Mouse (Mus musculus) megakaryocyte, embryonic 14.5 days (primary cell): Measurements from ENCODE around the gene Asic2. TPM values are rescaled to one million over a fixed set of nuclear protein-coding genes. Genes with fewer than 3 reads are reported as not detected.

ENCODE experiments used
- H3K27me3 ChIP-seq: replicated peaks from 2 replicates; pipeline ENCODE3; 2012; ENCODE audit warnings: inconsistent platforms
- H3K36me3 ChIP-seq: replicated peaks from 2 replicates; pipeline ENCODE3; 2012; ENCODE audit warnings: low read length, inconsistent platforms, mixed read lengths
- H3K4me1 ChIP-seq: 2 replicates; pipeline ENCODE4 v1.6.1; 2012; ENCODE audit warnings: inconsistent platforms
- H3K4me3 ChIP-seq: replicated peaks from 2 replicates; pipeline ENCODE3; 2012; ENCODE audit warnings: moderate library complexity, mild to moderate bottlenecking, inconsistent platforms
- H3K9me3 ChIP-seq: 2 replicates; pipeline ENCODE4 v1.6.1; 2012; ENCODE audit warnings: inconsistent platforms
- FLI1 ChIP-seq: IDR thresholded peaks from 2 replicates; pipeline ENCODE4 v1.6.1; 2012; ENCODE audit warnings: low read length, inconsistent platforms, mixed read lengths
- GATA1 ChIP-seq: IDR thresholded peaks from 3 replicates; pipeline ENCODE4 v1.6.1; 2012; ENCODE audit warnings: mixed read lengths, low read length, inconsistent platforms, borderline replicate concordance
- polyA plus RNA-seq: library from polyadenylated mRNA; stranded (reverse); fragments of >175 nt; gene quantifications from 2 replicates; pipeline ENCODE4 v1.2.3, GENCODE M21; 2012; ENCODE audit warnings: low replicate concordance; ENCODE audit not compliant: insufficient read depth

Gene Asic2
- polyA plus RNA-seq, 1 experiment, result 0.04 TPM

- no peak overlapping the region for H3K4me3 ChIP-seq
- H3K9me3 ChIP-seq, result no peaks in the 10 kb centered on the region
- no peaks in the 10 kb centered on the region for H3K4me1 ChIP-seq
- TF ChIP-seq FLI1 (no peak), GATA1 (no peak)
- no peaks in the 10 kb centered on the region for H3K27me3 ChIP-seq
- H3K36me3 ChIP-seq, result no peaks in the 10 kb centered on the region
Observed at GRCm38 (mm10) chr11:81080076-81080805, 888.0 kb downstream of the Asic2 start.

GRCm38 (mm10) chr11:81079237-81079636 is 889.0 kb downstream of the Asic2 start:
- H3K9me3 ChIP-seq, result no peaks in the 10 kb centered on the region
- H3K36me3 ChIP-seq, result no peaks in the 10 kb centered on the region
- H3K27me3 ChIP-seq, result no peaks in the 10 kb centered on the region
- TF ChIP-seq FLI1 (no peak), GATA1 (no peak)
- H3K4me1 ChIP-seq, result no peaks in the 10 kb centered on the region
- no peak overlapping the region for H3K4me3 ChIP-seq

- Histone ChIP-seq H3K27me3 (no peaks in the 10 kb centered on the region), H3K36me3 (no peaks in the 10 kb centered on the region), H3K9me3 (peaks cover 5% of the 10 kb centered on the region; the same call in 1 of the 2 replicates), H3K4me1 (no peaks in the 10 kb centered on the region), H3K4me3 (no peak overlapping the region)
- TF ChIP-seq GATA1 (no peak), FLI1 (no peak)
Observed at GRCm38 (mm10) chr11:81071836-81072235, 896.4 kb downstream of the Asic2 start.

- Histone ChIP-seq H3K4me3 (no peak overlapping the region), H3K9me3 (peaks cover 14% of the 10 kb centered on the region), H3K36me3 (no peaks in the 10 kb centered on the region), H3K27me3 (no peaks in the 10 kb centered on the region), H3K4me1 (no peaks in the 10 kb centered on the region)
- TF ChIP-seq GATA1, result no peak
- no peak for TF ChIP-seq FLI1
Observed at GRCm38 (mm10) chr11:81065386-81065785, 902.9 kb downstream of the Asic2 start.

- Histone ChIP-seq H3K4me1 (no peaks in the 10 kb centered on the region), H3K4me3 (no peak overlapping the region), H3K9me3 (peaks cover 14% of the 10 kb centered on the region), H3K36me3 (no peaks in the 10 kb centered on the region), H3K27me3 (no peaks in the 10 kb centered on the region)
- TF ChIP-seq FLI1 (no peak), GATA1 (no peak)
Observed at GRCm38 (mm10) chr11:81064006-81064405, 904.3 kb downstream of the Asic2 start.

GRCm38 (mm10) chr11:81060077-81060476 is 908.2 kb downstream of the Asic2 start:
- Histone ChIP-seq H3K4me3 (no peak overlapping the region), H3K27me3 (no peaks in the 10 kb centered on the region), H3K36me3 (no peaks in the 10 kb centered on the region), H3K4me1 (no peaks in the 10 kb centered on the region), H3K9me3 (peaks cover 3% of the 10 kb centered on the region; the same call in 1 of the 2 replicates)
- TF ChIP-seq FLI1 (no peak), GATA1 (no peak)

GRCm38 (mm10) chr11:81059546-81059945 is 908.7 kb downstream of the Asic2 start:
- Histone ChIP-seq H3K36me3 (no peaks in the 10 kb centered on the region), H3K4me3 (no peak overlapping the region), H3K9me3 (no peaks in the 10 kb centered on the region), H3K27me3 (no peaks in the 10 kb centered on the region), H3K4me1 (no peaks in the 10 kb centered on the region)
- TF ChIP-seq GATA1 (no peak), FLI1 (no peak)

GRCm38 (mm10) chr11:81057506-81057905 is 910.8 kb downstream of the Asic2 start:
- Histone ChIP-seq H3K36me3 (no peaks in the 10 kb centered on the region), H3K9me3 (no peaks in the 10 kb centered on the region), H3K4me3 (no peak overlapping the region), H3K27me3 (no peaks in the 10 kb centered on the region), H3K4me1 (no peaks in the 10 kb centered on the region)
- TF ChIP-seq FLI1, result no peak
- TF ChIP-seq GATA1, result no peak

GRCm38 (mm10) chr11:81056776-81057175 is 911.5 kb downstream of the Asic2 start:
- no peak overlapping the region for H3K4me3 ChIP-seq
- H3K27me3 ChIP-seq, result no peaks in the 10 kb centered on the region
- no peaks in the 10 kb centered on the region for H3K36me3 ChIP-seq
- H3K9me3 ChIP-seq, result no peaks in the 10 kb centered on the region
- no peaks in the 10 kb centered on the region for H3K4me1 ChIP-seq
- TF ChIP-seq FLI1, result no peak
- no peak for TF ChIP-seq GATA1

GRCm38 (mm10) chr11:81055446-81056145 is 912.7 kb downstream of the Asic2 start:
- H3K9me3 ChIP-seq, result no peaks in the 10 kb centered on the region
- no peaks in the 10 kb centered on the region for H3K4me1 ChIP-seq
- H3K4me3 ChIP-seq, result no peak overlapping the region
- H3K27me3 ChIP-seq, result no peaks in the 10 kb centered on the region
- TF ChIP-seq FLI1 (no peak), GATA1 (no peak)
- no peaks in the 10 kb centered on the region for H3K36me3 ChIP-seq
